Mouse (Mus musculus): Measurements from ENCODE around the gene Sox10. TPM values are rescaled to one million over a fixed set of nuclear protein-coding genes. Genes with fewer than 3 reads are reported as not detected.

The Sox10 gene
- polyA plus RNA-seq, 1 experiment = 80.8 TPM

DNA sequence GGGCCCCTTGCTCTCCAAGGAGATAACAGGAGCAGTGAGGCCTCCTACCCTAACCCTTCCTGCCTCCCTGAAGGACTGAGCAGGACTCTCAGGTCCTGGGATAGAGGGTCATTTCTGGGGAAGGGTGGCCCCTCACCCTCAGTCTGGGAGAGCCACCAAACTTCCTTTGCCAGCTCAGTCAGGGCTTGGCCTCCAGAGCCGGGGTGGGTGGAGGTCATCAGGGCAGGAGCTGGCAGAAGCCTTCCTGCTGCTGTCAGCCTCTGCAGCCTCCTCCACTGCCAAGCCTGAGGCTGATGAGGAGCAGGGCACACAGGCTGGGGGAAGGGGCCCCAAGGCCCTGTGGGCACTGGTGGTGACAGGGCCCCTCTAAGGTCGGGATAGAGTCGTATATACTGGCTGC lies 9.5 kb downstream of the Sox10 start:
- Histone ChIP-seq H3K27me3 (ENCODE audit: control insufficient read depth, insufficient read depth, low read length) (no peaks in the 10 kb centered on the region), H3K27ac (ENCODE audit: insufficient read depth, low read length) (no peak overlapping the region), H3K4me1 (ENCODE audit: control insufficient read depth, insufficient read depth, low read length) (no peaks in the 10 kb centered on the region), H3K4me3 (replicated peaks; ENCODE audit: insufficient read depth, low read depth, low read length) (no peak overlapping the region)
- no peak for DNase-seq
- 23% methylated on average over 3 of the region's 3 CpGs for WGBS
- TF ChIP-seq POLR2A (IDR thresholded peaks at IDR 0.05; ENCODE audit: borderline replicate concordance, insufficient read depth, low read length) (no peak), CTCF (IDR thresholded peaks at IDR 0.05; ENCODE audit: borderline replicate concordance, insufficient read depth, low read depth, low read length) (no peak)

DNA sequence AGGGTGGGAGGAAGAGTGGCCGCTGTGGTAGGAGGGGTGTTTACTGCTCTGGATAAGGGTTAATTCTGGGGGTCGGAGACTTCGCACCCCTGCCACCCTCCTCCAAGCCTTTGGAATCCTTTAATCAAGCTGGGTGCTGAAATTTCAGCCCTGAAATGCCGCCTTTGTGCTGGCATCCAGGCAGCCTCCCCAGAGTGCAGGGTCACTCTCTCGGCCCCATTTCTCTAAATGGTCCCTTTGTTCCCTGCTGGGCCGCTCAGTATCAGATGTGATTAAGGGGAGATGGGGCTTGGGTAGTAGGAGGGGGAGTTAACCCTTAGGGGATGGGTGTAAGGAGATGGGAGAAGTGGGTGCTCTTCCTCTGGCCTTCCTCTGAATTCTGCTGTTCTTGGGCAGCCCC lies 12.3 kb downstream of the Sox10 start:
- 60% methylated on average over 6 of the region's 6 CpGs for WGBS

DNA sequence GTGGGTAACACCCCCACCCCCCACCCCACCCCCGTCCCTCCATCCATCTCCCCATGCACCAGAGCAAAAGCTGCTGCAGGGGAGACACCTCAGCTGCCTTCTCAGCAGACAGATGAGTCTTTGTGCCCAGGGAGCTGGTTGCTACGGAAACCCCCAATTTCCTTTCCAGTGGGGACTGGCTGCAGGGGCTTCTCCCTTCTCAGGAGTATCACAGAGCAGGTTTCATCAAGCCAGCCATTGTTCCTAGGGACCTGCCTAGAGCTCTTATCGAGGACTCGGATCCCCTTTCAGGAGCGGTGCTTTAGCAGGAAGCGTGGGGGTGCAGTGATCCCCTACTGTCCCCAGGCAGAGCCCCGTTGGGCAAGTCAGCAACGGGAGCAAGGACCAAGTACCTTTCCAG lies 13.2 kb downstream of the Sox10 start:
- 66% methylated on average over 8 of the region's 8 CpGs for WGBS
- H3K27ac ChIP-seq (ENCODE audit: insufficient read depth, low read length) = no peak overlapping the region
- no peak overlapping the region for H3K4me3 ChIP-seq (replicated peaks; ENCODE audit: insufficient read depth, low read depth, low read length)
- no peak for TF ChIP-seq POLR2A (IDR thresholded peaks at IDR 0.05; ENCODE audit: borderline replicate concordance, insufficient read depth, low read length)
- no peak for TF ChIP-seq CTCF (IDR thresholded peaks at IDR 0.05; ENCODE audit: borderline replicate concordance, insufficient read depth, low read depth, low read length)
- H3K4me1 ChIP-seq (ENCODE audit: control insufficient read depth, insufficient read depth, low read length) = no peaks in the 10 kb centered on the region
- no peak for DNase-seq
- no peaks in the 10 kb centered on the region for H3K27me3 ChIP-seq (ENCODE audit: control insufficient read depth, insufficient read depth, low read length)

More for the DNA sequence above, 12.3 kb downstream of the Sox10 start:
- Histone ChIP-seq H3K27ac (ENCODE audit: insufficient read depth, low read length) (no peak overlapping the region; the same call in 1 of the 2 replicates), H3K27me3 (ENCODE audit: control insufficient read depth, insufficient read depth, low read length) (no peaks in the 10 kb centered on the region), H3K4me3 (replicated peaks; ENCODE audit: insufficient read depth, low read depth, low read length) (no peak overlapping the region), H3K4me1 (ENCODE audit: control insufficient read depth, insufficient read depth, low read length) (no peaks in the 10 kb centered on the region)
- TF ChIP-seq POLR2A (IDR thresholded peaks at IDR 0.05; ENCODE audit: borderline replicate concordance, insufficient read depth, low read length) = no peak
- no peak for TF ChIP-seq CTCF (IDR thresholded peaks at IDR 0.05; ENCODE audit: borderline replicate concordance, insufficient read depth, low read depth, low read length)
- no peak for DNase-seq

DNA sequence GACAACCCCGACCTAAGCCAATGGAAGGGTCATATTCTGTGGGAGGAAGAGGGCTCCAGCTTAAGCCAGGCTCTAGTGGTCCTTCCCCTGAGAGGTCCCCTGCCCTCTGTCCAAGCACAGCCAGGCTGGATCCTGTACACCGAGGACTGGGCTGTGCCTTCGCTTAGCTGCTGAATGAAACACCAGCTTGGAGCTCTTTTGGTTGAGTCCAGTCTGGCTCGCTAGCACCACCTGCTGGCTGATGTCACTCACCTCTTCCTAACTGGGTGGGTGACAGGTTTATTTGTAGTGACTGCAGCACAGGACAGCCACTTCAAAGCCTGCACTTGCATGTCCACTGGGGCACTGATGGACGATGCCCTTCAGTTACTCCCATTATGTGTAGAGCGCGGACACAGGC lies 16.5 kb downstream of the Sox10 start:
- Histone ChIP-seq H3K27me3 (ENCODE audit: control insufficient read depth, insufficient read depth, low read length) (no peaks in the 10 kb centered on the region), H3K27ac (ENCODE audit: insufficient read depth, low read length) (no peak overlapping the region), H3K4me1 (ENCODE audit: control insufficient read depth, insufficient read depth, low read length) (no peaks in the 10 kb centered on the region), H3K4me3 (replicated peaks; ENCODE audit: insufficient read depth, low read depth, low read length) (no peak overlapping the region)
- 50% methylated on average over 7 of the region's 7 CpGs for WGBS
- no peak for TF ChIP-seq POLR2A (IDR thresholded peaks at IDR 0.05; ENCODE audit: borderline replicate concordance, insufficient read depth, low read length)
- TF ChIP-seq CTCF (IDR thresholded peaks at IDR 0.05; ENCODE audit: borderline replicate concordance, insufficient read depth, low read depth, low read length) = peak; percentile 93
- peak; percentile 71 to 84 for DNase-seq

DNA sequence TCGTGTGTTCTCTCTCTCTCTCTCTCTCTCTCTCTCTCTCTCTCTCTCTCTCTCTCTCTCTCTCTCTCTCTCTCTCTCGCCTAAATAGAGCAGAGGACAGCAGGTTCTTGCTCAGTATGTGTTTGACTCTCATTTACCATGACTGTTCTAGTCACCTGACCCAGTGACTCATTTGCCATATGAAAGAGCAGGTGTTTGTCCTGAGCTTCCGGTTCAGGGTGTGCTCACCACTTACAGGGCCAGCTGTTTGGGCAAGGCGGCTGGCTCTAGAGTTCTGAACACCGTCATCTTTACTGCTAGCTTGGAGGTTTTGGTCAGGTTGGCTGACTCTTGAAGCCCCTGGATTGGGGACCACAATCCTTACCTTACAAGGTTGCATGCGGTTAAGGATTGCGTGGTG lies 19.5 kb downstream of the Sox10 start:
- no peaks in the 10 kb centered on the region for H3K4me1 ChIP-seq (ENCODE audit: control insufficient read depth, insufficient read depth, low read length)
- TF ChIP-seq CTCF (IDR thresholded peaks at IDR 0.05; ENCODE audit: borderline replicate concordance, insufficient read depth, low read depth, low read length) (no peak), POLR2A (IDR thresholded peaks at IDR 0.05; ENCODE audit: borderline replicate concordance, insufficient read depth, low read length) (no peak)
- no peak overlapping the region for H3K27ac ChIP-seq (ENCODE audit: insufficient read depth, low read length)
- no peak for DNase-seq
- WGBS = 78% methylated on average over 7 of the region's 7 CpGs
- H3K4me3 ChIP-seq (replicated peaks; ENCODE audit: insufficient read depth, low read depth, low read length) = no peak overlapping the region
- H3K27me3 ChIP-seq (ENCODE audit: control insufficient read depth, insufficient read depth, low read length) = no peaks in the 10 kb centered on the region

DNA sequence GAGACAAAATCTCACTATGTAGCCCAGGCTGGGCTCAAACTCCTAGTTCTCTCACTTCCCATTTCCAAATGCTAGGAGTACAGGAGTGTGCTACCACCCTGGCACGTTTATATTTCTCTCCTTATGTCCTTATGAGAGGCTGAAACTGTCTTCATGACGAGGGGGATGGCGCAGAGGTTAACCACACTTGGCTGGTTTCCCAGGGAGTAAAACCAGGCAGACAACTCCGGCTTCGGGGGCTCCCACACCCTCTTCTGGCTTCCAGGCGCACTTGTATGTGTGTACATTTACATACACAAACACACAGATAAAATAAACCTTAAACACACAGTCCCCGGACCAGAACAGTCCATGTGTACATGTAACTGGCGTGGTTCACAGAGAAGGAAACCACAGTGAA lies 21.0 kb downstream of the Sox10 start:
- Histone ChIP-seq H3K4me1 (ENCODE audit: control insufficient read depth, insufficient read depth, low read length) (no peaks in the 10 kb centered on the region), H3K4me3 (replicated peaks; ENCODE audit: insufficient read depth, low read depth, low read length) (no peak overlapping the region), H3K27ac (ENCODE audit: insufficient read depth, low read length) (no peak overlapping the region), H3K27me3 (ENCODE audit: control insufficient read depth, insufficient read depth, low read length) (no peaks in the 10 kb centered on the region)
- TF ChIP-seq CTCF (IDR thresholded peaks at IDR 0.05; ENCODE audit: borderline replicate concordance, insufficient read depth, low read depth, low read length) = no peak
- no peak for TF ChIP-seq POLR2A (IDR thresholded peaks at IDR 0.05; ENCODE audit: borderline replicate concordance, insufficient read depth, low read length)
- no peak for DNase-seq
- 51% methylated on average over 8 of the region's 8 CpGs for WGBS

DNA sequence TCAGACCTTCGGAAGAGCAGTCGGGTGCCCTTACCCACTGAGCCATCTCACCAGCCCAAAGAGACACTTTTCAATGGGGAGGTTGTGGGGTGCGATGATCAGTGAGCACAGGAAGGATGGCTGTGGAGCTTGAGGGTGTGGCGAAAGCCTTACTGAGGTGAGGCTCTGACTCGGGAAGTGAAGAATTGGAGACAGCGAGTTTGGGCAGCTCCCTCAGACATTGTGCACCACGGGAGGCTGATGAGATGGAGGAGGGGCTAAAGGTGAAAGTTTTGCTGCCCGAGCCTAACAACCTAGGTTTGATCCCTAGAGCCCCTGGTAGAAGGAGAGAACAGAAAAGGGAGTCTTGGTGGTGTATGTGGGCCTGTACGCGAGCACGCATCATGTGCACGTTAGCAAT lies 21.7 kb downstream of the Sox10 start:
- Histone ChIP-seq H3K27ac (ENCODE audit: insufficient read depth, low read length) (no peak overlapping the region), H3K4me1 (ENCODE audit: control insufficient read depth, insufficient read depth, low read length) (no peaks in the 10 kb centered on the region), H3K4me3 (replicated peaks; ENCODE audit: insufficient read depth, low read depth, low read length) (no peak overlapping the region), H3K27me3 (ENCODE audit: control insufficient read depth, insufficient read depth, low read length) (no peaks in the 10 kb centered on the region)
- 78% methylated on average over 12 of the region's 12 CpGs for WGBS
- TF ChIP-seq POLR2A (IDR thresholded peaks at IDR 0.05; ENCODE audit: borderline replicate concordance, insufficient read depth, low read length) = no peak
- no peak for TF ChIP-seq CTCF (IDR thresholded peaks at IDR 0.05; ENCODE audit: borderline replicate concordance, insufficient read depth, low read depth, low read length)
- DNase-seq = no peak

DNA sequence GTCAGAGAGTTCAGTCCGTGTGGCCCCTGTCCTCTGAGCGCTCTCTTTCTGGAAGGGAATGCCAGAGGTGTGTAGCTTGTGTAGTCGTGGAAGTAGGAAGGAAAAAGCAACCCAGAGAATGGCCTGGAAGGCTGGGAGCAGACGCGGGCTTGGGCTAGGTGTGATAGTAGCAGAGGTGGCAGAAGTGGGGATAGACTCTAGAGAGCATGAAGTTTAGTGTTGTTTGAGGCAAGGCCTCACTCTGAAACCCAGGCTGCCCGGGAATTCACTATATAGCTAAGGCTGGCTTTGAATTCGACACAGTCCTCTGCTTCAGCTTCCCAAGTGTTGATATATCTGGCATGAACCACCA lies 23.5 kb downstream of the Sox10 start:
- Histone ChIP-seq H3K27me3 (ENCODE audit: control insufficient read depth, insufficient read depth, low read length) (no peaks in the 10 kb centered on the region), H3K4me1 (ENCODE audit: control insufficient read depth, insufficient read depth, low read length) (no peaks in the 10 kb centered on the region), H3K27ac (ENCODE audit: insufficient read depth, low read length) (no peak overlapping the region), H3K4me3 (replicated peaks; ENCODE audit: insufficient read depth, low read depth, low read length) (peak overlapping the region; percentile 92)
- DNase-seq = no peak
- under 1% methylated on average over 7 of the region's 7 CpGs for WGBS
- TF ChIP-seq POLR2A (IDR thresholded peaks at IDR 0.05; ENCODE audit: borderline replicate concordance, insufficient read depth, low read length) (no peak), CTCF (IDR thresholded peaks at IDR 0.05; ENCODE audit: borderline replicate concordance, insufficient read depth, low read depth, low read length) (no peak)

All from cerebellum, adult 2 months (tissue).